Mouse (Mus musculus) layer of hippocampus, postnatal 14 days (tissue): Measurements from ENCODE around the gene Larp6. TPM values are rescaled to one million over a fixed set of nuclear protein-coding genes. Genes with fewer than 3 reads are reported as not detected.

Experiments used
- DNase-seq, 2 experiments: peaks; one replicate each; pipeline ENCODE4 v3.0.0; 2021 to 2022; ENCODE audit warnings: low spot score in 2 of 2, mixed read lengths in 1 of 2
- total RNA-seq, 2 experiments: library from RNA; stranded (reverse); gene quantifications; 2 replicates each; pipeline ENCODE4 v1.2.3; 2021

Gene Larp6
- total RNA-seq, 2 experiments from 2014 or later, result 32.2 to 32.8 TPM

DNA sequence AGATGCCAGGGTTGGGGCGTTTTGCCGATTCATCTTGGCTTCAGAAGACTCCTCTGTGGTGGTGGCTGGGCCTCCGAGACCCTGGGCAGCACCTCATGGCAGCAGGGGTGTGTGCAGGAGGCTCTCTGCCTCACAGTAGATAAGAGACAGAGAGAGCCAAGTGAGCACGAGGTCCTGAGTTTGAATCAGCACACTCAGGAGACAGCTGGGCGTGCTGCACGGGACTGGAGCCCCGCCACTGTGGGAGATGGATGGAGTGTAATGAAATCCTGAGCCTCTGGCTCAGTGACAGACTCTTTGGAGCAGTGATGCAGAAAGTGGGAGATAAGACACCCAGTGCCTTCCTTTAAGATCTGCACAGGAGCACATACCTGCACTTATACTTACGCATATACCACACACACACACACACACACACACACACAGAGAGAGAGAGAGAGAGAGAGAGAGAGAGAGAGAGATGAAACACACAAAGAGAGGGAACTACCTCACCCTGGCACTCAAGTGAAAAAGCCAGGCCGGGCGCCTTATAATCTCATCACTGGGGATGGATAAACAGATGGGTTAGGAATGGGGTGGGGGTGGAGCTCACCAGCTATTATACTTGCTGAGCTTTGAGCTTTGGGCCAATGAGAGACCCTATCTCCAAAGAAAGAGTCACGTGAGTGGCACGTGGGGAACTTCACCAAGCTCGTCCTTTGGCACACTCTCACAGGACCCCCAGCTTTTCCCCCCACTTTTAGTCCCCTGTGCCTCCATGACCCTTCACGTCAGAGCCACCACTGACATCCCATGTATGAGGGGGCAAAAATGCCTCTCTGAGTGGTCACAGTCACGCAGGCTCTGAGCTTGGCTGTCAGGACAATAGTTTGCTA is 44.3 kb downstream of the Larp6 start:
- DNase-seq, result no peak

DNA sequence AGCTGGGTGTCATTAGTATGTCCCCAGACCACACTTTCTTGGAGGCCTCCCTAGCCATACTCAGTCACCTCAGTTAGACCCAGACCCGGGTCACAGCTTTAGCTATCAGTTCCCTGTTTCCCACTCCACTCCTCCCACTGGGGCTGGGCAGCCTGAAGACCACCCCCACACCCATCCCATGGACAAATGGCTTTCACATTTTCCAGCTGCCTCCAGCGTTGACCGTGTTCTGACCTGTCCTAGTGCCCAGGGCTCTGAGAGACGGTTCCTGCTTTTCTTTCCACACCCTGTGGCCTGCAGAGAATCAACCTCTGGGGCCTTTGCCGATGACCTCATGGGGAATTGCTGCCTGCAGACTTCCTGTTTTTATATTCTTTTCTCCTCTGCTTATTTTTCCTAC is 45.0 kb downstream of the Larp6 start:
- DNase-seq, result no peak

DNA sequence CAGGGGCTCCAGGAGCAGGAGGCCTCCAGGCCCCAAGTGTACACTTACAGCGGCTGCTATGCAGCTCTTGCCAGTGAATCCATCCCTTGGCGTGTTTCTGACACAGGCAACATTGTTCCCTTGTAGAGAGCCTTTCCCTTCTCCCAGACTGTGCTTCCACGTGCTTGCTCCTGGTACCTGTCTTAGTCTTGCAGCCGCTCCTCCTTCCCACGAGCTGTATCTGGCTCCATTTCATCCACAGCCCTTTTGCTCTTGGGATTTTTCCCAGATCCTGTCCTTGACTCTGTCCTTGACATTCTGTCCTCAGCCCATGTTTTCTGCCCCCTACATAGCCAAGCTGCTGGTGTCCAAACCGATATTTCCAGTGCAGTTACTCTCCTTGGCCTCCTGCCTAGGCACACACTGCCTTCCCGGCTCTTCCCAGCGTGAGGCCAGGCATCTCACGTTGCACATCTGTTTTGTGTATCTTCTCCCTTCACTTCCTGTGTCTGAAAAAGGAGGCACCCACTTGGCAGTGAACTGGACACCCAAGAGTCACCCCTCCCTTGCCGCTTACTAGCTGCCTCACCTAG is 46.7 kb downstream of the Larp6 start:
- no peak for DNase-seq

DNA sequence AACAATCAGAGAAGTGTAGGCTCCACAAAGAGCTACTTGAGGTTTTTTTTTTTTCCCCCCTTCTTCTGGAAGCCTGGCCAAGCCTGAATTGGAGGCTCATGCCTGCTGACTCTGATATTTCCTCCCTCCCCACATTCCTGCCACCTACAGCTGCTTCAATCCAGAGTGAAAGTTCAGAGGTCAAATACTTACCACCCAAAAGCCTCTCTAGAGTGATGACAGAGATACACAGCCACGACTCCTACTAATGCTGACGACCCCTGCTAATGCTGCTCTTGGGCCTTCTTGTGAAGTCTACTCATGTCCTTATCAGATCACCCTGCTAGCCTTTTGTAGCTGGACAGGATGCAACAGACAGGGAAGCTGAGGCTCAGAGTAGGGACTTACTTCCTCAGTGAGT is 52.4 kb downstream of the Larp6 start:
- DNase-seq, result no peak

DNA sequence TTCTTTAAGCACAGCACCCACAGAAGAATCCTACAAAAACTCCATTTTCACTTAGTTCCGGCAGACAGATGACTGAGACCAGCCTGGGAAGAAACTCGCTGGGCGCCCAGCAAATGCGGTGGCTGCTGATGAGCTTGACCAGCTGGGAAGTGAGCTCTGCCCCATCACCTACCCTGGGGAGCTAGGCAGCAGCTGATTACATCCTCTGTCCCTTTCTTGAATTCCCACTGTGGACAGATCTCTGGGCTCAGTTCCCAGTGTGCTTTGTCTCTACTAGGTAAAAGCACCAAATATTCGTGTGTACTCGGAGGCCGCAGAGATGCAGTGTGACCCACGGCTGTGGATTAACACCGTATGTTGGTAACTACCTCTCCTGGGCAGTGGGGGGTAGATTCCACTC is 55.6 kb downstream of the Larp6 start:
- DNase-seq, result no peak

DNA sequence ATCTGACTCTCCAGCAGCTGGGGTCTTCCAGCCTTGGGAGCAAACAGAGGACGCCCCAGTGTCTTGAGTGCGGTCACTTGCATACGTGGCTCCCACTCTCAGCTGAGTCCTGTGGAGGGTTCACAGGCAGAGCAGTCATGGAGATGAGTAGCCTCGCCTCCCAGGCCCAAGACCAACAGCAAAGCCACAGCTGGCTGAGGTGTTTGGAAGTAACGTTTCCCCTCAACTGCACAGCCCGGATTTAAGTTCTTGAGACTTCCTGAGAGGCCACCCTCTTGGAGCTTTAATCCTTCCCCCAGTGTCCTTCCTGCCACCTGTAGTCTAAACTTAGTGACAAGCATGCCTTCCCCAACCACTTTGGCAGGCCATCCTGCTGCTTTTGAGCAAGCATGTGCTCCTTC is 56.9 kb downstream of the Larp6 start:
- DNase-seq, result no peak

DNA sequence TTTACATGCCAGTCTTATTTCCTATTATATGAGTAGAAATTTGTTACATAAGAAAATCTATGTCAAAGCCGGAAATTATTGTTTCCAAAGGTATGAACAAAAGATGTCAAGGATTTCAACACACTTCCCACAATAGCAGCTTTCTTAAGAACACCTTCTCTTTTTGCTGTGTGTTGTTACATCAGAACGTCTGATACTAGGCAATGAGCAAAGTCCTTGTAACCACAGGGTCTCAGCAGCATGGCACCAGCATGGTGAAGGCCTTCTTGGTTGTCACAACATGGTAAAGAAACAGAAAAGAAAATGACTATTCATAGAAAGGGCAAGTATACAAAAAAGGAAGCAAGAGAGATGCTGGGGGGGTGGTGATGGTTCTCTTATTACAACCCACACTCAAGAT is 60.9 kb downstream of the Larp6 start:
- DNase-seq, result no peak

DNA sequence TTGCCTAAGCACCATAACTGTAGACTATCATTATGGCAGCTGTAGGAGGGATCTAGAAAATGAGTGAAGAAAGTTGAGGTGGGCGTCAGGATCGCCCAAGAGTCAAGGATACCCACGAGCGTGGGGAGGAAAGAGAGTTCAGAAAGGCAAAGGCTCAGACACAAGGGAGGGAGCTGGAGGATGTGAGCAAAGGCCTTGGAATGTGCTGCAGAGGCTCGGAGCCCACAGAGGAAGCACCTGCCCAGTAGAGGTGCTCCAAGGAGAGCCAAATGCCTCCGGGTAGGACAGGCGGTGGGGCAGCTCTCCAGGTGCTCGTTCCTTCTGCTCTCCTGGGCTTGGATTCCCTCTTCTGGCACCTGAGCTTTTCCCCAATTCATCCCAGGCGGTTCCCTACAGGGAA is 64.1 kb downstream of the Larp6 start:
- no peak for DNase-seq

DNA sequence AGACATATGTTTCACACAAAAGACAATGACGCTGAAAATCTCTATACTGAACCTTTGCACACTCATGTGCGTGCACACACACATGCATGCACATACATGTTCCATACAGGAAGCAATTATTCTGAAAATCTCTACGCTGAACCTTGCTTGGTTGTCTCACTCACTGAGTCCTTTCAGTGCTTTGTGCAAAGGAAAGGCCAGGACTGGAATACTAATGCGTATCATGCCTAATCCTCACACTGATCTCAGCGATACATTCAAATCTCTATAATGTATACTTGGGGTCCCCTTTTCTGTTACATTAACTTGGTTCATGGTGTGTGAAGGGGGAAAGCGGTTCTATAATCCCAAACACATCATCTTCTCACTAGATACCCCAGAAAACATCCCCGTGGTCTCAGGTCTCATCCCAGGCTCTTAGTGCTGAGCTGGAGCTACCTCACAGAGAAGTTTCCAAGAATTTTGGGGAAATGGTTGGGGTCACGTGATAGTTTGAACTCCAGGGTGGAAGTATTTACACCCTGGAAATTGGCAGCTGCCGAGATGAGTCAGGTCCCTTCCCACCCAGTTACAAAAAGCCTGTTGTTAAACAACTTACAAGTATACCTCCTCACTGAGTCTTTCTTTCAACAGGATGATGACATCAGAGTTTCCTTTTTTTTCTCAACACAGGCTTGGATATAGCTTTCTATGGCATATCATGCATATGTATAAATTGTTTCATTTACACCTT is 69.4 kb downstream of the Larp6 start:
- DNase-seq, result no peak

DNA sequence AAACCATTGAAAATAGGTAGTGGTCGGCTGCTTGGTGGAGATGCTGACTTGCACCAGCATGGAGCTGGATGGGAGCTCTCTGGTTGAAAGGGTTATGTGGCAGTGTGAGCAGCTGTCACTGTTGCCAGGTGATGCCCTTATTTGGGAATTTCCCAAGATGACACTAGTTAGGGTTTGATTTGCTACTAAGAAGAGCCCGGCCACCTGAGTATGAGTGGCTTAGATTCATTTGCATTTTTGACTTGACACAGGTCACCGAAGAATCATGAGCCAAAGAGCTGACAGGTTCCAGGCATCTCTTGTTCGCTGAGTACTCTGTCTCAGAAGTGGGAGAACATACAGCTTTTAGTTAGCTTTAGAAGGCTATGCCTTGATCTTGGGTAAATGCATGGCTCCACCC is 72.3 kb downstream of the Larp6 start:
- DNase-seq, result no peak

DNA sequence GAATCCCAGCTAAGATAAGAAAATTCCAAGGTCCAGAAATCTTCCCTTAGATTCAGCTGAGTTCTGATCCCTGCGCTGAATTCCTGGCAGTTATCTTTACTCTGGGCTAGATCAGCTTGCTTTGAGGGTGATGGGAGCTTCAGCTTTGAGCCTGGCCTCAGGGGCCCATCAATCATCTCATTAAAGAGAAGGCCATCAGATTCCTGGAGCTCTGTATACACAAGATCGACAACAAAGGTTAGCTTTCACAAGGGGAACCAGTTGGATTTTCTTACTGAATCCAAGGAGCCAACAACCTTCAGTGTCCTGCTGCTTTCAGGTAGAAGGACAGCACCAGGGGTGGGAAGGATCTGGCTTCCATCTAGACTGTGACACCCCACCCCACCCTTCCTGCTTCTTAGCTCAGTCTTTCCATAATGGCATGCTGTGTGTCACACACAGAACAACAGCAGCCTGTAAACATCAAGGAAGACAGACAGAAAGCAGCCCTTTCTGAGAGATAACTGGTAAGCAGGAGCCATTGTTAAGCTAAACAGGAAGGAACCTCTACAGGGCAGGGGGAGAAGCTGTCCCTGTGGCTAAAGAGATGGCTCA is 74.8 kb downstream of the Larp6 start:
- no peak for DNase-seq

Other genes starting within 250 kb of the Larp6 start
- 10 to 100 TPM; 36.4 to 37.8 TPM for gene Thsd4, start 190.9 kb upstream of the Larp6 start, total RNA-seq
- gene Lrrc49, start 24.8 kb upstream of the Larp6 start, total RNA-seq, result 10 to 100 TPM; 53.6 to 62.6 TPM
- gene Uaca, start 81.6 kb downstream of the Larp6 start, total RNA-seq, result 10 to 100 TPM in 1 of 2 experiments, 1 to 10 TPM in 1; 8.9 to 13.6 TPM